Mouse (Mus musculus) embryonic fibroblast, embryonic 13.5 days (primary cell): ENCODE measurements at regions not wholly inside any gene's neighbourhood (a gene's known extent, or its start where the extent isn't known, plus 50 kb on each side); places are given as distances from the start of the nearest gene placed in this dataset.

Source experiments
- H3K27ac ChIP-seq: 2 replicates; pipeline ENCODE4 v1.5.1; 2012; ENCODE audit warnings: low read length, control low read depth, inconsistent platforms; ENCODE audit not compliant: insufficient read depth
- H3K4me1 ChIP-seq: 2 replicates; pipeline ENCODE4 v1.6.1; 2011; ENCODE audit warnings: low read length; ENCODE audit not compliant: control insufficient read depth, insufficient read depth
- H3K4me3 ChIP-seq: 2 replicates; pipeline ENCODE4 v1.5.1; 2011; ENCODE audit warnings: mild to moderate bottlenecking, control low read depth, low read length; ENCODE audit not compliant: insufficient read depth
- CTCF ChIP-seq: IDR thresholded peaks from 2 replicates; pipeline ENCODE4 v1.5.1; 2011; ENCODE audit warnings: mild to moderate bottlenecking, control low read depth, low read length, moderate library complexity, borderline replicate concordance; ENCODE audit not compliant: insufficient read depth
- POLR2A ChIP-seq: IDR thresholded peaks from 2 replicates; pipeline ENCODE4 v1.6.1; 2011; ENCODE audit warnings: low read depth, mild to moderate bottlenecking, control low read depth, low read length, moderate library complexity

GRCm38 (mm10) chr3:66465371-66465770 is 168.7 kb upstream of the Veph1 start:
- Histone ChIP-seq H3K27ac (no peak overlapping the region), H3K4me1 (no peaks in the 10 kb centered on the region), H3K4me3 (no peak overlapping the region)
- TF ChIP-seq CTCF = no peak
- no peak for TF ChIP-seq POLR2A

DNA sequence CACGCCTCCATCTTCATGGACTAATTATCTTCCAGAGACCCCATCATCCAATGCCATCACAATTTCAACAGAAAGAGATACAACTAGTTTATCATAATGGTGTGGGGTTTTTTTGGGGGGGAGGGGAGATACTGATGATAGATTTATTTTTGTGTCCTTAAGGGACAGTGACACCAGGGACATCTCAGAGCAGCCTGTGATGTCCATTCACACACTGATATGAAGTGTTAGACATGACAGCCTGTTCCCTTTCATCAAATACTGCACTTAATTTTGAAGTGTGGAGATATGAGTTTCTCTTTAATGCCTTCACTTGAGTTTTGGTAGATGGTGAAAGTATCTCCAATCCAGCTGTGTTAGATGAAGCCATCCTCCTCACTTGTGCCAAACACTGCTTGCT is 165.7 kb upstream of the Veph1 start:
- H3K4me3 ChIP-seq = no peak overlapping the region
- no peaks in the 10 kb centered on the region for H3K4me1 ChIP-seq
- TF ChIP-seq POLR2A (no peak), CTCF (no peak)
- no peak overlapping the region for H3K27ac ChIP-seq

- Histone ChIP-seq H3K4me3 (no peak overlapping the region), H3K27ac (no peak overlapping the region), H3K4me1 (no peaks in the 10 kb centered on the region)
- TF ChIP-seq POLR2A = no peak
- no peak for TF ChIP-seq CTCF
These were observed 149.9 kb upstream of the Veph1 start for GRCm38 (mm10) chr3:66446274-66447159.

DNA sequence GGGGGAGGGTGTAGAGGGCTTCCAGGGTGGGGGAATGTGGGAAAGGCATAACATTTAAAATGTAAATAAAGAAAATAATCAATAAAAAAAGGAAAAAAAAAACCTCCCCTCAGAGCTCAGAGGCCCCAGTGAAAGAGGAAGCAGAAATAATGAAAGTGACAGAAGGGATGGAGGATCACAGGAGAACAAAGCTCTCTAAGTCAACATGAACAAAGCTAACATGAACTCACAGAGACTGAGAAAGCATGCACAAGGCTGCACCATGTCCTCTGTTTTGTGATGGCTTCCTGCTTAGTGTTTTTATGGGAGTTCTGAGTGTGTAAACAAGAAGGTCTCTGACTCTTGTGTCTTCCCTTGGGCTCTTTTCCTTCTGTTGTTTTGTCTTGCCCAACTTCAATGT is 136.6 kb upstream of the Veph1 start:
- TF ChIP-seq POLR2A (no peak), CTCF (no peak)
- Histone ChIP-seq H3K4me1 (no peaks in the 10 kb centered on the region), H3K27ac (no peak overlapping the region)

GRCm38 (mm10) chr3:66430187-66430586 is 133.6 kb upstream of the Veph1 start:
- Histone ChIP-seq H3K4me3 (no peak overlapping the region), H3K27ac (no peak overlapping the region), H3K4me1 (no peaks in the 10 kb centered on the region)
- TF ChIP-seq CTCF (no peak), POLR2A (no peak)

More for the DNA sequence above, 136.6 kb upstream of the Veph1 start:
- H3K4me3 ChIP-seq = no peak overlapping the region

- Histone ChIP-seq H3K27ac (no peak overlapping the region), H3K4me1 (no peaks in the 10 kb centered on the region), H3K4me3 (no peak overlapping the region)
- TF ChIP-seq POLR2A (no peak), CTCF (no peak)
These were observed 125.9 kb upstream of the Veph1 start for GRCm38 (mm10) chr3:66422445-66423037.

DNA sequence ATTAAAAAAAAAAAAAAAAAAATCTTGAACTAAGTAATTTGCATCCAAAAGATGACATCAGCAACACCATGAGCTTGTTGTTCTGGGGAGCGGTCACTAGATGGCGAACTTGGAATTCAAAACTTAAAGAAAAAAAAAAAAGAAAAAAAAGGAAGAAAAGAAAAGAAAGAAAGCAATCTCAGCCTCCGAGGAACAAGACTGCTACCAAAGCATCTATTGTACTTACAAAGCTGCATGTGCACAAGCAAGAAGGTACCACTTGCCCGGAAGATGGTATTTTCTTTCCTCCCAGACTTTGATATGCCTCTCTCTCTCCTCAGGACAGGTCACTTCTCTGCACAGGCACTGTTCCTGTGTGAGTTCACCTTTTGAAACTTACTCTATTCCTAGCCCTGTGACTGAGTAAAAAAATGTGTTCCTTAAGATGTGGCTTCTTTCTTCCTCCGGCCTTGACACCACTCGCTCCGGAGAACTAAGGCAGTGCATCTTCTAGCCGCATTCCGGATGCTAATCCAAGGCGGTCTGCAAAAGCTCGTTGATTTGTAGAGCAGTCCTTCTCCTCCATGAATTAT is 114.2 kb upstream of the Veph1 start:
- no peak overlapping the region for H3K27ac ChIP-seq

GRCm38 (mm10) chr3:66408791-66409190 is 112.2 kb upstream of the Veph1 start:
- H3K27ac ChIP-seq = no peak overlapping the region
- TF ChIP-seq POLR2A (no peak), CTCF (no peak)
- 0 out of 2 replicates have a peak, but pooled peaks cover 6% of the 10 kb centered on the region for H3K4me1 ChIP-seq
- no peak overlapping the region for H3K4me3 ChIP-seq

More for the DNA sequence above, 114.2 kb upstream of the Veph1 start:
- H3K4me3 ChIP-seq = peak overlapping the region; percentile 20
- 0 out of 2 replicates have a peak, but pooled peaks cover 3% of the 10 kb centered on the region for H3K4me1 ChIP-seq
- TF ChIP-seq CTCF = no peak
- no peak for TF ChIP-seq POLR2A

DNA sequence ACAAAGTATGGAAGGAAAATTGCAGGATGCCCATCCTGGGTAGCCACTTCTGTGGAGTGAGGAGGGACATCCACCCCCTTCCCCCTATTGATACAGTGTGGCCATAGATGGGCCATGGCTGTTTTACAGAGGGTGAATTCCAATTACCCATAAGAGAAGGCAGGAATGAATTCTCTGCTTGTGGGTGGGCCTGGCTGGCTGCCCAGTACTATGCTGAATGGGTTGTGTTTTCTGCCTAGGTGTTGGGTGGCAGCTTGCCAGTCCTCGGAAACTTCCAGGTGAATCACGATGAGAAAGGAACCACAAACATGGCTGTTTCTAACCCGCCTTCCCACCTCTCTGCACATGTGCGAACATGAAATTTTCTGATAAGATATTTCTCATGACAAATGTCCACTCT is 109.0 kb upstream of the Veph1 start:
- H3K4me3 ChIP-seq = no peak overlapping the region
- TF ChIP-seq CTCF (no peak), POLR2A (no peak)
- H3K4me1 ChIP-seq = peaks cover 7% of the 10 kb centered on the region
- no peak overlapping the region for H3K27ac ChIP-seq

DNA sequence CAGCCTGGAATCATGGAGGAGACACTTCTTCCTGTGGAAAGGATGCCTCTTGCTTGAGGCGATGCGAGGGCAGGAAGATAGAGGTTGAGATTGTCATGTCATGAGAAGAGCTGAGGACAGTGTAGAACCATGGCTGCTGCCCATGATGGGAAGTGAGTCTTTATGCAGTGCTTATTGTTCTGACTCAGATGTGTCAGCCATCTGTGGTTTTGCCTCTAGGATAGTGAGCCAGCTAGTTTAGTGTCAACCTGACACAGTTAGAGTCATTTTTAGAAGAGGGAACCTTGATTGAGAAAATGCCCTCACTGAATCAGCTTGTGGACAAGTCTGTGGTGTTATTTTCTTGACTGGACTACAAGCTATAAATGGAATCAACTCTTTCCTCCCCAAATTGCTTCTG is 107.1 kb upstream of the Veph1 start:
- TF ChIP-seq CTCF (no peak), POLR2A (no peak)
- peak overlapping the region; percentile 65 for H3K27ac ChIP-seq
- H3K4me3 ChIP-seq = no peak overlapping the region
- peaks cover 11% of the 10 kb centered on the region for H3K4me1 ChIP-seq
